Mouse (Mus musculus) kidney, adult 9 months (tissue): ENCODE measurements around the gene Wdr24.
"Not testable (repeated sequence)": the region's sequence is repeated elsewhere in the genome, so short reads cannot be mapped to it uniquely, and the experiment has no call there.

Experiments used
- DNase-seq: peaks from one replicate; pipeline ENCODE4 v3.0.0; 2022

Gene Wdr24

DNA sequence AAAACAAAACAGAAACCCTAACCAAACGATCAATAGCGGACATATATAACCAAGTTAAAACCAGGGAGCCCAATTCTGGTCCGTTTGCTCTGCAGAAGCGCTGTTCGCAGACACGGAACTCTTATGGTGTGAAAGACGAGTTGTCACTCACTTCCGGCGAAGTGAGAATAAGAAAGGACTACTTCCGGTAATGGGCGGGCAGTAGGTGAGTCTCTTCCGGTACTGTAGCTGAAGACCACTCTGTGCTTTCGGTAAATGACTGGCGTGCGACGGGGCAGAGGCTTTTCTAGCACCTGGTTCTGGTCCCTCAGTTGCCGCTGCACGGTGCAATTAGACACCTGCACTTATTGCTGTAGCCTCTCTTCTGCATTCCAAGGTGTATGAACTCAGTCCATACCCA lies at the start of gene Wdr24:
TSS of gene Wdr24 (plus strand) at position 176 of the 400 bp plus-strand sequence.
- peak; percentile 86 for DNase-seq

DNA sequence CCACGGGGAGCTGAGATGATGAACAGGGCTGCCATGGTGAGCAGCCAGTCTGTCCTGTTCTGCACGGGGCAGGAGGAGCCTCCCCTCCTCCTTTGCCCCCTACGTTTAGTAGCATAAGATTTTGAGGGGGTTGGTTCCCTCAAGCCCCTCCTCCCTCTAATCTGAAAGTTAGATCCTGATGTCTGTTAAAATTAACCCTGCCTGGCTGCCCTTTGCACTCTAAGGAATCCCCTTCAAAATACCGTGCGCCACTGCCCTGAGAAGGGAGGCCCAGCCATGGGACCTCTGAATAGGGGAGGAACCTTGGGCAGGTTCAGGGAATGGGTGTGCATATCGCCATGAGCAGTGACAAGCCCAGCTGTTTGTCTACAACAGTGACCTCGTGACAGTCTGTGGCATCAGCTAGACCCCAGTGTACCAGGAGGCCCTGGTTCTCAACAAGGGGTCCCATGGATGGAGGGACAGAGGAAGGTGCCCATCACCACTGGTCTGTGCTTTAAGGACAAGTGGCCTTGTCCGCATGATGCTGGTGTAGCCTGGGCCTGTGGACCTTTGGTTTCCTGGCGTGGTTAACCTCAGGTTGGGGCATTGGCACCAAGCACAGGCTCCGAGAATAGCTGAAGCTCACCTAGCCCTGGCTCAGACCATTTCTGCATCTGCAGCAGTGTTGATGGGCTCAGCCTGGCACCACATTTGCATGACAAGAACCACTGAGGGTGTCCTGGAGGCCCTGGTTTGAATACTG lies 47.9 kb upstream of the Wdr24 start:
- peak; percentile 70 for DNase-seq

DNA sequence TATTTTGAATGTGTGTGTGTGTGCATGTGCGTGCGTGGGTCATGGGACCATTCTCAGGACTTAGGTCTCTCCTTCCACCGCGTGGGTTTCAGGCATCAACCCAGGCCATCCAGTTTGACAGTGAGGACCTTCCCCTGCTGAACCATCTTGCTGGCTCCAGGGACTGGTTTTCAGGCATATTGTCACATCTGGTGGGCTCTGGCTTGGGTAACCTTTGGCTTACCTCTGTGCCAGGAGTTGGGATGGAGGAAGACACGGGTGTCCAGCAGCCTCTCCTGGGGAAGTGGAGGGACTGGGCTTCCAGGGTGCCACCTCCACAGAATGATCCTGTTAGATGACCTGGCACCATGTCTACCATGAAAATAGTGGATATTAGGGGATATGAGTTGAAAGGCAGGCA lies 45.5 kb upstream of the Wdr24 start:
- DNase-seq, result no peak

DNA sequence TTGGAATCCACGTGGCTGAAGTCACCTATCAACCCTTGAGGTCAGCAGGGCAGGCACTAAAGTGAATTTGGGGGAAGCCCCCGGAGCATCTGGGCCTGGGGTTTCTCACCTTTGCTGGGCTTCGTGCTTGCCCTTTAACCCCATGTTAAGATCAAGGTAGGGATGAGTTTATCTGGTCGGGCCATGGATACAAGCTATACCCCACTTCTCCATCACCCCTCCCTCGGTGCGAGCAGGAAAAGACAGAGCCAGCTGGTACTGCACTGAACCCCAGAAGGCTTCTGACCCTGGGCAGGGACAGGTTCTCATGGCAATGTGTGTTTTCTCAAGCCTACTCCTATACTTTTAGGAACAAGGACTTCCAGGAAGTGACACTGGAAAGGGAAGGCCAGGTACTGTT lies 42.1 kb upstream of the Wdr24 start:
- DNase-seq, result no peak

DNA sequence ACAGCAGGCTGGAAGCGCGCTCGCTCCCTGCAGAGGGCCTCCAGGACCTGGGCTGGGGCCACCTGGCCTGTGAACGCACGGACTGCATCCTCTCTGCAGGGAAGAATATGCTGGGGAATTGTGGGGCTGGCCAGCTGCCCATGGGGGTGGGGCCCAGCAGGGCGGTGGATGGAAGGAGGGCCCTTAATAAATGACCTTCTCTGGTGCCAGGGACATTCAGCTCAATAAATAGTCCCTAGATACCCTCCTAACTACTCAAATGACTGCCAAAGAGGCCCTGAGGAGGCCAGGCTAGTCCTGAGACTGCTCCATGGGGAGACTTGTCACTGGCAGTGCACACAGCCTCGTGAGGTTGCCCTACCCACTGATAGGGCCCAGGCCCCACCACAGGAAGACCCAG lies 40.3 kb upstream of the Wdr24 start:
- peak; percentile 51 for DNase-seq

DNA sequence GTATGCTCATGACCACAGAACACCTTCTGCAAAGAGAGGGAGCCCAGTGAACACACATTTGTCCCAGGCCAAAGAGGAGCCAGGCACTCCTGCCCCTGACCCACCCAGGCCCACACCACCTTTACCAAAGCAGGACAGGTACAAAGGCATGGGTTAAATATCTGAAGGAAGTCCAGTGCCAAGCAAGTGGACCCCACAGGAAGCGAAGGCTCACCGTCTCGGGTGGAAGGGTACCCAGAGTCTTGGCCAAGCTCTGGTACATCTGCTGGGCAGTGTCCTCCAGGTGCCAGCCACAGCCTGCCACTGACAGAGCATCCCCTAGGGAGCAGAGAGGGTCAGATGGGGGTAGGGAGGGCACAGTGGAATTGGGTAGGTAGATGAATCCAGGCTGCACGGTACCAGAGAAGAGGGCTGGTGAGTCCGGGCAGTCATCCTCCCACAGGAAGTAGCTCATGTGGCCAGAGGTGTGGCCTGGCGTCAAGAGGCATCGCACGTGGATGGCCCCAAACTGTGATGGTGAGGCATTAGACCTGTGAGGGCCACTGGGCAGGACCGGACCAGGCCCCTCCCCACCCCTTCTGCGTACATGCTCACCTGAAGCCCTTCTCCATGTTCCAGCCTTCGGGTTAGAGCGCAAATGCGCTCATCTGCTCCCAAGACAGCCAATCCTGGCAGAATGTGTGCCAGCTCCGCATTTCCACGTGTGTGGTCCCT lies 39.4 kb upstream of the Wdr24 start:
- DNase-seq, result no peak

DNA sequence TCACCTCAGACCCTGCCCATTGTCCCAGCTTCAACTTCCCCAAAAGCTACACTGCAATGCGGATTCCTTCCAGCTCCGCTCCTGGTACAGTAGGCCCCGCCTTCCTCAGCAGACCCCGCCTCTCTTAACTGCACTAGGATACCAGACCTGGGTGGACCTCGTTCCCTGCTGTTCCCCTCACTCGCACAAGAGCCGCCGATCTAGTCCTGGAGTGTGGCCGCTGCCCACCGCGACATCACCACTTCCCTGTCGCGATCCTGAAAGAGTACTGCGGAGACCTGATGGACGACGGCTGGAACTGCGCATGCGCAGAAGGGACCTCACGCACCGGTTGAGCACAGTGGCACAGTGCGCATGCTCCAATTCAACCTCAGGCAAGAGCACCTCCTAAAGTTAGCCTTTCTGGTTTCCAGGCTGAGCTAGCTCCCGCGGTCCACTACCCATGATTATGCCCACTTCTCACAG lies 38.1 kb upstream of the Wdr24 start, which contains the start of gene Haghl:
TSS of gene Haghl (minus strand) at position 393 of the 465 bp plus-strand sequence.
- peak; percentile 98 for DNase-seq

DNA sequence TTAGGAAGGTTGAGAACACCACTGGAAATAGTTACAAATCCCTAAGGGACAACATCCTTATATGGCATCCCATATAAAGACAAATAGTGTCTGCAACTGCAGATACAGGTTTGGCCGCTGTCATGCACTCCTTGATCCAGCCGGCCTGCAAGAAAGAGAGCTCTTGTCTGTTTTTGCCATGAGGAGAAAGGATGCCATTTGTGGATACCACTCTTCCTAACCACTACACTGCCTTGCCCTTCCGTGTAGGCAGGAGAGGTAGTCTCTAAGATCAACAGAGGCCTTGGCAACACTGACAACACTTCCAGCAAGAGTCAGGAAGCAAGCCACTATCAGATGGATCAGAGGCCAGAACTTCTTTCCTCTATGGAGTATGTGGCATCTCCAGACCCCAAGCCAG lies 37.1 kb upstream of the Wdr24 start, which contains the start of gene Ccdc78:
TSS of gene Ccdc78 (plus strand) at position 301 of the 400 bp plus-strand sequence.
- DNase-seq, result no peak

DNA sequence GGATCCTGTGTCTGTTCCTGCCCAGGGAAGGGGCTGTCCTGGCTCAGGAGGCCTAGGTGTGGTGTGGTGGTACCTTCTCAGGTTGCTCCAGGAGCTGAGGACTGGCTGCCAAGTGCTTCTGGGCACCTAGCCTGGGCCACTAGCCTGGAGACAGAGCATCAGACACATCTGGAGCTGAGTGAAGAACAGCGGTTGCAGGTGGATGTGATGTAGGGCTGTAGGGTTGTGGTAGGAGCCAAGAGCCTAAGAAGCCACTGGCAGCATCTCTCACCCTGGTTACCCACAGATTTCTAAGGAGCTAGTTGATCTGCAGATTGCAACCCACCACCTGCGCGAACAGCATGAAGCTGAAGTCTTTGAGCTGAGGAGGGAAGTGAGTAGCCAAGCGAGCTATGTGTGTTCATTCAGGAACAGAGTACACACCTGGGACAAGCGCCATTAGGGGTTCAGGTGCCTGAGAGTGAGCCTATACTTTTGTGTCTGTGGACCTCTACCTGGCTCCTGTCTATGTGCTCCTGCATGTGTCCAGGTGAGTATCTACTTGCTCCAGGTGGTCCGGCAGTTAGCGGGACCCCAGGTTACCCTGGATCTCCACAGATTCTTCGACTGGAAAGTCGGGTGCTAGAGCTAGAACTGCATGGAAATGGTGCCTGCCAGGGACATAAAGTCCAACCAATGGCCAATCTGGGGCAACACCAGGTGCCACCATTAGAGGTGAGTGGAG lies 36.5 kb upstream of the Wdr24 start:
- DNase-seq, result no peak

DNA sequence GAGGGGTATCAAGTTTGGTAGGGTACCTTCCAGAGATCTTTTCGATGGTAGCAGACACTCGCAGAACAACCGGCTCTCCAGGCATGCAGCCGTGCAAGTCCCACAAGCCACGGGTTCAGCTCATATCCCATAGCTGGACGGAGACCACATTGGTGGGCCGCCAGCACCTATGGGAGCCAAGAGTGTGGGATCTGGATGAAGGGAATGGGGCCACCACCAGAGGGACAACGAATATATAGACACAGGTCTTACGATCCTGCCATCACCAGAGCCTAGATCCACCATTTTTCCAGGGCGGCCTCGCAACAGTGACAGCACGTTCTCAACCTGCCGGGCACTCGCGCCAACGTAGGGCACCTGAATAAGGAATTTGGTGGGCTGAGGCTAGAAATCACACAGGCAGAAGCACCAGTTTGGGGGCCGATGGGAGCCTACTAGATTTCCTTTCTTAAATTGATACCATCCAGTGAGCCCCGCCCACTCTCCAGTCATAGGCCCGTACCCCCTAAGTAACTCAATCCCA lies 32.0 kb upstream of the Wdr24 start:
- DNase-seq, result no peak

DNA sequence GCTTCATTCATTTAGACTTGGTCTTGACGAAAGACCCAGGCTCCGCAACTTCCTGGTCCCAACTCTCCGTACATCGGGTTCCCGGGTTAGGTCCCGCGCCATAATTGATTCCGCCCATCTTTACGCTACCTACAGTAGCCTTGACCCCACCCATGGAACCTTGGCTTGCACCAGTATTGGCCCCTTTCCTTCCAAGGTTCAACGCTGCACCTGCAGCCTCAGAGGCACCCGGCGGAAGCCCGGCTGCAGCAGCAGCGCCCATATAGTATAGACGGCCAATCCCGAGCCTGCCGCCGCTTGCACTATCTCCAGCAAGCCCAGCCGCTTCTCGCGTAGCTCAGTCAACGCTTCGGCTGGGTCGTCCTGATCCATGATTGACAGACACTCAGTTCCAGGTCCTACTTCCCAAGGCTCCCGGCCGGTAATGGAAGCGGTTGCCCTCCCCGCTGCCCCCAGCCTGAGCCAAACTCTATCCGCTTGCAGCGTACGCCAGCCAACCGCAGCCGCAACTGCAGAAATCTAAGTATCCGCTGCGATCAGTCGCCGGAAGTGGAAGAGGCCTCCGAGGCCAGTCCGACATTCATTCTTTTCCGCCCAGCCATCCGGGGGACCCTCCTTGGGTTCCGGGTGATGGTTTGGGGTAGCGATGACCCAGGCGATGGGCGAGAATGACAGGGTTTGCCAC lies 31.4 kb upstream of the Wdr24 start:
- peak; percentile 81 for DNase-seq

DNA sequence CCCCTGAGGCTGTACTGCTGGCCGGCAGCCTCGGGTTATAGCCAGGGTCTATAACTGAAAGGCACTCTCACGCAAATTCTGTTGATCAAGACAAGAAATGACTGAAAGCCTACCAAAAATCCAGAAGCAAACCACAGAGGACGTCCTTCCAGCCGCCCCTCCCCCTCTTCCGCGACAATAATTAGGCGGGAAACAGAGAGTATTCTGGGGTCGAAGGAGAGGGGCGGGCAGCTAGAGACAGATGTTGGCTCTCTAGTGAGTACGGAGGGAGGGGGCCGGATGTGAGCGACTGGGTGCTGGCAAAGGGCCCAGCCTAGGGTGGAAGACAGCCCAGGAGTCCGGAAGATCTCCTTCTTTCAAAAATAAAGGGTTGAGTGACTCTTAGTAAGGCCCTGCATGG lies 30.8 kb upstream of the Wdr24 start, which contains the start of gene Fam173a:
TSS of gene Fam173a (minus strand) at position 287 of the 400 bp plus-strand sequence.
- DNase-seq, result peak; percentile 82

DNA sequence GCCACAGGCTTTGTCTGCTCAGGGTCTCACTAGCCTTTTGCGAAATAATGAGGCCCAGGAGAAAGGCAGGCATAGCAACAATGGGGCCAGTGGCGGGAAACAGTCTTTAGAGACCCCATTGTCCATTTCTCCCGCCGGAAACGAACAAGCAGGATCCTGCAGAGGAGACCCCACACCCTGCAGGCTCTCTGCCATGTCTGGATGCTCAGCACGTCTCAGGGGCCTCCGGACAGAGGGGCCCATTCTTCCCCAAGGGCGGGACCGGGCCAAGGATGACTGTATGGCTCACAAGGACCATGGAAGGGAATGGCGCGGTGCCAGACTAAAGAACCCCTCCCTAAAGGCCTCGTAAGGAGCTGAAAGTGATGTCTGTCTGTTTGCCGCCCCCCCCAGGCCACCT lies 29.2 kb upstream of the Wdr24 start:
- DNase-seq, result no peak

DNA sequence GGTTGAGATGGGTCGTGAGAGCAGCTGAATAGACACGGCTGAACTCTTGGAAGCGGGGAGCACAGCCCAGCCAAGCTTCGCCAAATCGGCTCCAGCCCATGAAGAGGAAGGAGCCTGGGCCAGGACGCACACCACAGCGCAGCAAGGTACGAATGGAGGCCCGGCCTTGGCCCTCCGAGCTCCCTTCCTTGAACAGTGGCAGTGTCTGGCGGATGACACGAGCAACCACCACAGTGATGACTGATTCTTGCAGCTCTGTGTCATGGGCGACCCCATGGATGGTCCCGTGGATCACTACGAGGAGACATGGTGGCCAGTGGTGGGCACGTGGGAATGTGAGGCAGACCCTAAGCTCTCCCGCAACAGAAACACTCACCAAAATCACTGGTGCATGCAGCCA lies 28.4 kb upstream of the Wdr24 start:
- DNase-seq, result no peak

DNA sequence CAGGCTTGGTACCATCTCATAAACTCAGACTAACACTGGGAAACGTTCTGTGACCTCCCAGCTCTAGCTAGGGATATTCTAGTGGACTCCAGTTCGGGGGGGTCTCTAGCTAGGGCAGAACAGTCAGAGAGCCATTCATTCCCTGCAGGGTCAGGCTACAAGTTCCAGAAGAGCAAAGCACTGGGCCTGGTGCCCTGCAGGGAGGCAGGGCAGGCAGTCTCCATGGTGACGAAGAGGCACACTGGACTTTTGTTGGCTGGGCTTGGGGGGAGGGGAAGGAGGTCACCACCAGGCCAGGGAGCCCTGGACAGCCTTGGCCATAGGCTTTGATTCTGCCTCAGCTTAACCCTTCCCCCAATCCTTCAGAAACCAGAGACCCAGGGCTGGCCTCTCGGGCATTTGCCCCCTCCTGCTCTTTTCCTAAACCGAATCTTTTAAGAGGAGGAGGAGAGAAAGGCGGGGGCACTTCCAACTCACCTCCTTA lies 27.8 kb upstream of the Wdr24 start, which contains the start of gene AC134908.4:
TSS of gene AC134908.4 (minus strand) at position 51 of the 484 bp plus-strand sequence.
- peak; percentile 79 for DNase-seq

DNA sequence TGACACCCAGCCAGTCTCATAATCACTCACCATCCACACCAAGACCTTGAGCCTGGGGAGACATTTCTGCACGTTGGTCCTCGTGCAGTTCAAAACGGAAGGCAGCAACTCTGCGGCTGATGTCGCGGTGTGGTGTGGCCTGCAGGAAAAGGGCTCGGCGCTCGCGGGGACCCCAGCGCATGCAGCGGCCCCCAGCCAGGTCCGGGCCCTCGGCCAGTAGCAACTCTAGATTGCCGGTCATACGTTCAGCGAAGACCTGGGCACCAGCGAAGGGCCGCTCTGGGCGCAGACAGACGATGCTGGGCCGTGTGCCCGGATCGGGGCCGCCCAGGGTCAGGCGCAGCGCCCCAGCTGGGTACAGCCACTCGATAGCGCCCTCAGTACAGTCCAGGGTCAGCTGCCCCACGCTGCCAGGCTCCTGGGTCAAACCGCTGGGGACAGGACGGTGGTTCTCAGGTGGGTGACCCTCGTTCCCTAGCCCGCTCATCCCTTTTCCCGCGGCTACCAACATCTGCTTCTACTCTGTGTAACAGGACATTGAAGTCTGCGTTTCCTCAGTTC lies 27.1 kb upstream of the Wdr24 start:
- no peak for DNase-seq

DNA sequence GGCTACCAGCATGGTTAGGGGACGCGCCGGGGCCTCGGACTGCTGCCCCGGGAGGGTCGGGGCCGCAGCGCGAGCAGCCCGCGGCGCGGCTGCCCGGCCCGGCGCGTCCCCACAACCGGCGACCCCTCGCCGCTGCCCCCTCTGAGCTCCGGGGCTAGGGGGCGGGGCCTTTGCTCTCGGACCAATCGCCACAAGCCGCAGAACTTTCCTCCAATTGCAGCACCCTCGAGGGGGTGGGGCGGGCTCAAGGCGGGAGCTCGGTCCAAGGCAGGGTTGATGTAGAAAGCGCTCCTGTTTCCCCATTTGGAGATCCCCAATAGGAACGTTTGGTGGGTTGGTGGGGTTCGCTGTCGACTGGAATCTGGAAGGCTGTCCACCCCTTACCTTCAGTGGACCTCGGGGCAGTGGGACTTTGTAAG lies 26.5 kb upstream of the Wdr24 start, which contains the start of gene Metrn:
TSS of gene Metrn (minus strand) at position 186 of the 419 bp plus-strand sequence.
- DNase-seq, result peak; percentile 85

DNA sequence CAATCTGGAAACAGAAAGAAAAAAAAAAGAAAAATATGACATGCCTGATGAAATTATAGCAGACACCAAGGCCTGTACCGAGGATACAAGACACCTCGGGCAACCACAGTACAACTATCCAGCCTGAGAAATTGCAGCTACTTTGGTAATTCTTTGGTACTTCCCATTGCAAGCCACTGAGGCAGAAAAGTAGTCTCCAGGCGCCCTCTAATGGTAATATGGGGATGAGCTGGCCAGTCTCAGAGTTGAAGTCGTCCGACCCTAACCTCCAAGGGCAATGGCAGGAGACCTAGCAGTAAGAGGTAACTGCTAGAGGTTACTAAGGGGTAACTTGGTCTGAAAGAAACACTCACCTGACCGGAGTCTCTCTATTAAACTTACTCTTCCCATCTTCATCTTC lies 22.4 kb upstream of the Wdr24 start:
- DNase-seq, result peak; percentile 90

DNA sequence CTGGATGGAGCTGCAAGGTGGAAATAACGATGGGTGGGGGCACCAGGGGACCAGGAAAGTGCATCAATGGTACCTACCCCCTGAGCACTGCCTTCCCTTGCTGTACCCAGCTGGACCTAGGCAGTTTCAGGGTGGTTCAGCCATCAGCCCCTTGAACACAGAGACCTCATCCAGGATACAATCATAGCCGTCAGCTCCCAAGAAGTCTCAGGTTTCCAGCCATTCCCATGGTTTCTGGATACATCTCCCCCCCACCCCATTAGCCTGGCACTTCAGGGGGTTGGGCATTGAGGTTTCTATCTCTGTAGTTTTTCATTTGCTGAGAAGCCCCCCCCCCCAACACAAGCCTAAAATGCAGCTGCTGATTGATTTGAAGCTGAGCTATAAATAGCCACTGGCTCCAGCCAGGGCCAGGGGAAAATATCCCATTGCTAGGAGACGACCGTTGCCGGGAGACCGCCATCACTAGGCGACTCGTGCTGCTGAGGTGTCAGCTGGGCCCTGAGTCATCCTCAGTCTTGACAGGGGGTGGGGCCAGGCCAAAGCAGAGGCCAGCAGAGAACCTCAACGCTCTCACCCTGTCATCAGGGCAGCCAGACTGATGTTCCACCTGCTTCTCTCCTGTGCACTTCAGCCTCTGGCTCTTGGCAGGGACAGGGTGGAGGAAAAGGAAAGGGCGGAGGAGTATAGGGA lies 20.5 kb upstream of the Wdr24 start:
- DNase-seq, result no peak

DNA sequence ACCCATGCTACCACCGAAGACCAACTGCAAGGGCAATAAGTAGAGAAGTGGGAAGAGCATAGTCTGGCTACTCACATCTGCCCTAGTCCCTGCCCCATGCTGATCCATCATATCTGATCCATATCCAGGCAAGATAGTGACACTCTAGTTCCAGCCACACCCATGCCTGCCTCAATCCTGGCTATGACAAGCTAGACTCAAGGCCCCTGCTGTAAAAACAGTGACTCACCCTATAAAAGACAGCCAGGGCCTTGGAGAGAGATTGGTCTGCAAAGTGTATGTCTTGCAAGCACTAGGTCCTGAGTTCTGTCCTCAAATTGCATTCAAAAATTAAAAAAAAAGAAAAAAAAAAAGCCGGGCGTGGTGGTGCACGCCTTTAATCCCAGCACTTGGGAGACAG lies 16.9 kb upstream of the Wdr24 start:
- DNase-seq, result no peak

DNA sequence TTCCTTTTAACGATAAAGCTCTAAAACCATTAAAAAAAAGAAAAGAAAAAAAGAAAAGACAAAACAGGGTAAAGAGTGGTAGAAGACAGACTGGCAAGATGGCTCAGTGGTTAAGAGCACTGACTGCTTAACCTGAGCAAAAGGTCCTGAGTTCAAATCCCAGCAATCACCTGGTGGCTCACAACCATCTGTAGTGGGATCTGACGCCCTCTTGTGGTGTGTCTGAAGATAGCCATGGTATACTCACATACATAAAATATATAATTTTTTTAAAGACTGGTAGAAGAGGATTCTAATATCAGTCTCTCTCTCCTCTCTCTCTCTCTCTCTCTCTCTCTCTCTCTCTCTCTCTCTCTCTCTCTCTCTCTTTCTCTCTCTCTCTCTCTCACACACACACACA lies 16.0 kb upstream of the Wdr24 start:
- not testable (repeated sequence) for DNase-seq
